Mouse (Mus musculus): ENCODE measurements around the gene Med8.
A peak's percentile ranks its signal among the peaks of the same experiment; 100 is the strongest.

GRCm38 (mm10) chr4:118436820-118437603, 27.9 kb downstream of the Med8 start, which contains the start of gene Cdc20:
- no peak for TF ChIP-seq CTCF (conservative IDR thresholded peaks at IDR 0.05; ENCODE audit: insufficient read depth, insufficient read length, low read depth, low read length)
- peak; percentile 12 for TF ChIP-seq POLR2A (IDR thresholded peaks at IDR 0.05; ENCODE audit: low read depth, low read length)
